Mouse (Mus musculus) cortical plate, adult 2 months (tissue): Measurements from ENCODE around the gene Acvrl1.

Experiments used
- CTCF ChIP-seq: fragments of 200-500 bp; IDR thresholded peaks from 2 replicates; pipeline ENCODE4 v1.5.1; 2011; ENCODE audit warnings: mild to moderate bottlenecking, control low read depth, low read length; ENCODE audit not compliant: insufficient read depth; ENCODE audit errors: extremely low read depth
- POLR2A ChIP-seq: fragments of 200-500 bp; IDR thresholded peaks from 2 replicates; pipeline ENCODE4 v1.6.1; 2011; ENCODE audit warnings: mild to moderate bottlenecking, low read length, control low read depth; ENCODE audit not compliant: insufficient read depth; ENCODE audit errors: extremely low read depth

- TF ChIP-seq CTCF (0 out of 2 replicates have a peak, but pooled peaks have one; percentile 11), POLR2A (no peak)
Observed at GRCm38 (mm10) chr15:101187907-101188306, 59.6 kb downstream of the Acvrl1 start.
